Mouse (Mus musculus) gastrocnemius, postnatal 4 days (tissue): ENCODE data around the gene Fblim1. TPM values are rescaled to one million over a fixed set of nuclear protein-coding genes. Genes with fewer than 3 reads are reported as not detected.

Experiments
- DNase-seq, 2 experiments: peaks; one replicate each; pipeline ENCODE4 v3.0.0; 2021 to 2022; ENCODE audit warnings: low spot score in 2 of 2, mixed read lengths in 2 of 2
- total RNA-seq, 2 experiments: library from RNA; stranded (reverse); gene quantifications; 2 replicates each; pipeline ENCODE4 v1.2.3; 2021

Fblim1 gene
- total RNA-seq, 2 experiments from 2014 or later: 7.4 to 10.6 TPM

DNA sequence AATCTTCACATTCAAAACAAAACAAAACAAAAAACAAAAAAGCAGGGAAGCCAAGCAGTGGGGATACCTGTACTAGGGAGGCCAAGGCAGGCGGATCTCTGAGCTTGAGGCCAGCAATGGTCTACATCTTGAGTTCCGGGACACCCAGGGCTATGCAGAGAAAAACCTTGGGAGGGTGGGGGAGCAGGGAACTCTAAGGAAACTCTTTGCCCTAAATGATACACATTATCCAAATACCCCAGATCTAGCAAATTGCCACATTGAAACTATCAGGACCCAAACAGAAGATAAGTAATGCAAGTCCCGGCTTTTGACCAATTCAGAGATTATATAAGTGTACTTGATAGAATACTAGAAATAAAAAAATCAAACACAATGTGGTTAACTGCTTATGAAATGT is 62.3 kb downstream of the Fblim1 start:
- no peak for DNase-seq

- DNase-seq: no peak
Observed at GRCm38 (mm10) chr4:141541851-141542250, 64.0 kb downstream of the Fblim1 start.

DNA sequence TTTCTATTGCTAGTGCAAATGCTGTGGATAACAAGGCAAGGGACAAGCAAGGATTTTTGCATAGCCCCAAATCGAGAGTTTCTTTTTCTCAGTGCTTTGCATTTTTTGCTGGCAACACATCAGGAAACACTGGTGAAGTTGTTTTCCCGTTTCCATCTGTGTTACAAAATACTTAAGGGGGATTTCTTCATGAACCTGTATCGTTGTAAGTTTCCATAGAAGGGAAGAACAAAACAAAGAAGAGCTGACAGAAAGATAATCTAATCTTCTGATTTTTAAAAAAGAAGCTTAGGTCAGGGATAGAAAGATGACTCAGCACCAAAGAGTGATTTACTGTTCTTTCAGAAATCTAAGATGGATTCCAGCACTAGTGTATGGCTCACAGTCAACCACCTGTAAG is 65.1 kb downstream of the Fblim1 start:
- DNase-seq: no peak

- no peak for DNase-seq
Observed at GRCm38 (mm10) chr4:141539213-141539767, 66.6 kb downstream of the Fblim1 start.

DNA sequence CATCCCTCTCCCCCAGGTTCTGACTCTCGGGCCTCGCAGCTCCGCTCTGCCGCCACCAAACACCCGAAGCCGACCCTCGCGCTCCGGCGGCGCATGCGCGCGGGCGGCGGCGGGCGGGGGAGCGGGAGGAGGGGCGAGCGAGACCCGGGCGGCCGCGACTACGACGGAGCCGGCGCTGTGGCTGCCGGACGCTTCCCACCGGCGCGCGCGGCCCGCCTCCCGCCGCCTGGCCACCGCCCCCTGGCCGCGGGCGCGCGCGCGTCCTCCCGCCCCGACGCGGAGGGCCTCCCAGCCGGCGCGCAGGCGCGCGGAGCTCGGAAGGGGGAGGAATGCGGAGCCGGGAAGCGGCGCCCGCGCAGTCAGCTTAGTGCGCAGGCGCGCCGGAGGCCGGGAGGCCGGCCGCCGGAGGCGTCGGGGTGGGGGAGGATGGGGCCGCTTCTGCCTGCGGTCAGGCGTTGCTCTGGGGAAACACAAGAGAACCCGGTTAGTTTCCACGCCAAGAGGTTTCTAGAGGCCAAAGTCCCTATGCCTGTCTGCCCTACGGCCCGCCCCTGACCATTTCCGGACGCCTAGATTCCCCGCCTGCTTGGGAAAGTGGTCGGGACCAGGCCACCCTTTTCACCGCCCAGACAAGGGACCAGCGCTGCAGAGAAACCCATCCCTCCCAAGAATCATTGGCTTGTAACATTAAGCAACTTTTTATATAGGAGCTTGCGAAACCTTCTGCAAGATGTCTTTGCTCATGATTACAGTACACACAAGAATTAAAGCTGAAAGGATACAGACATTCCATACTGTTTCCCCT is 67.3 kb downstream of the Fblim1 start, which contains the start of gene Spen:
Gene Spen (minus strand): TSS at position 190 of the 805 bp plus-strand sequence.
- peak; percentile 93 to 95 for DNase-seq

- peak in 1 of 2 experiments; percentile 58 for DNase-seq
Observed at GRCm38 (mm10) chr4:141537706-141538407, 68.0 kb downstream of the Fblim1 start.

- no peak for DNase-seq
Observed at GRCm38 (mm10) chr4:141537226-141537610, 68.7 kb downstream of the Fblim1 start.

- DNase-seq: peak in 1 of 2 experiments; percentile 59
Observed at GRCm38 (mm10) chr4:141536291-141537225, 69.3 kb downstream of the Fblim1 start.

GRCm38 (mm10) chr4:141534947-141535680 is 70.8 kb downstream of the Fblim1 start:
- DNase-seq: peak in 1 of 2 experiments; percentile 52

DNA sequence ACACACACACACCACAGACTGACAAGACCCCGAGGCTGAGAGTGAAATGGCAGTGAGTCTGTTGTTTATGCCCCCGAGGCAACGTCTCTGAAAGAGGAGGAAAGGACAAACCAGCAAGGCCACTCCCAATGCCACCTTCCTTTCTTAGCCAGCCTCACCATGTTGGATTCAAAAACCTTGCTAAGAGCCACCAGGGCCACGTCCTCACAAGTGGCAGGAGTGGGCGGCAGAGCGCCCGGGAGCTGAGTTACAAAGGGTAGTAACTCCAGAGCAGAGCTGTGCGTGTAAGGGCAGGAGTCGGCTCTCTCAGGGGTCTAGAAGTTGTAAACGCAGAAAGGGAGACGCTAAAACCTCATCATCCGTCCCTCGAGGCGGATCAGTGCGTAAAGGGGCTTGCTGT is 74.9 kb downstream of the Fblim1 start:
- no peak for DNase-seq

GRCm38 (mm10) chr4:141528938-141529337 is 77.0 kb downstream of the Fblim1 start:
- DNase-seq: no peak

GRCm38 (mm10) chr4:141526936-141527650 is 78.8 kb downstream of the Fblim1 start:
- no peak for DNase-seq

Other genes with a start within 250 kb of the Fblim1 start
- under 1 TPM in 1 of 2 experiments, not detected in 1; 0.25 TPM for gene Fam131c, start 237.9 kb downstream of the Fblim1 start, total RNA-seq
- gene Clcnka, start 207.4 kb downstream of the Fblim1 start, total RNA-seq: 1 to 10 TPM; 1.6 to 2.6 TPM
- under 1 TPM; 0.34 to 0.88 TPM for gene Clcnkb, start 190.1 kb downstream of the Fblim1 start, total RNA-seq
- 100 to 1,000 TPM; 154 to 183 TPM for gene Hspb7, start 185.3 kb downstream of the Fblim1 start, total RNA-seq
- not detected for gene Srarp, start 170.0 kb downstream of the Fblim1 start, total RNA-seq
- gene Zbtb17, start 161.4 kb downstream of the Fblim1 start, total RNA-seq: 10 to 100 TPM; 19.9 to 21.2 TPM
- gene Spen, start 67.5 kb downstream of the Fblim1 start, total RNA-seq: 10 to 100 TPM; 32.7 to 32.9 TPM
- 1 to 10 TPM; 3.5 to 4.3 TPM for gene Tmem82, start 12.5 kb upstream of the Fblim1 start, total RNA-seq
- 10 to 100 TPM; 21.4 to 26.7 TPM for gene Slc25a34, start 17.7 kb upstream of the Fblim1 start, total RNA-seq
- 10 to 100 TPM; 32.9 to 35.5 TPM for gene Plekhm2, start 58.8 kb upstream of the Fblim1 start, total RNA-seq
- gene Rsc1a1, start 79.5 kb upstream of the Fblim1 start, total RNA-seq: 1 to 10 TPM; 3.6 to 5.1 TPM
- gene Ddi2, start 117.3 kb upstream of the Fblim1 start, total RNA-seq: 10 to 100 TPM; 42.4 to 50.2 TPM
- 1 to 10 TPM in 1 of 2 experiments, under 1 TPM in 1; 0.64 to 1.5 TPM for gene Agmat, start 140.6 kb upstream of the Fblim1 start, total RNA-seq
- gene Dnajc16, start 184.8 kb upstream of the Fblim1 start, total RNA-seq: 10 to 100 TPM; 10.5 to 10.9 TPM
- gene Casp9, start 187.5 kb upstream of the Fblim1 start, total RNA-seq: 10 to 100 TPM in 1 of 2 experiments, 1 to 10 TPM in 1; 9.3 to 10.8 TPM
- gene Cela2a, start 220.1 kb upstream of the Fblim1 start, total RNA-seq: not detected
- not detected for gene Ctrc, start 240.3 kb upstream of the Fblim1 start, total RNA-seq